Mouse (Mus musculus) ES-E14 (cell line): ENCODE results near the gene Tnrc6c. TPM values are rescaled to one million over a fixed set of nuclear protein-coding genes. Genes with fewer than 3 reads are reported as not detected.

Source experiments
- DNase-seq: peaks from one replicate; pipeline ENCODE4 v3.0.0-alpha.2; 2013; ENCODE audit warnings: low read depth, low spot score
- H3K27ac ChIP-seq: 2 replicates; pipeline ENCODE4 v1.5.1; 2012; ENCODE audit warnings: low read depth, mild to moderate bottlenecking, low read length, moderate library complexity, mixed read lengths; ENCODE audit not compliant: poor library complexity, insufficient read depth, severe bottlenecking
- H3K36me3 ChIP-seq: 2 replicates; pipeline ENCODE4 v1.6.1; 2012; ENCODE audit warnings: mild to moderate bottlenecking, low read length, moderate library complexity, mixed read lengths; ENCODE audit not compliant: control insufficient read depth, poor library complexity, insufficient read depth, severe bottlenecking
- H3K4me1 ChIP-seq, 2 experiments: fragments of 150-350 bp in 1 of 2; sonication (generic) in 1 of 2; 2 replicates each; pipeline ENCODE4 v1.6.1; 2012; ENCODE audit warnings: low read length in 2 of 2, mild to moderate bottlenecking in 1 of 2, mixed read lengths in 1 of 2; ENCODE audit not compliant: control insufficient read depth in 2 of 2, insufficient read depth in 2 of 2, poor library complexity in 1 of 2
- H3K4me3 ChIP-seq, 2 experiments: fragments of 150-350 bp in 1 of 2; sonication (generic) in 1 of 2; 2 replicates each; pipeline ENCODE4 v1.5.1; 2012; ENCODE audit warnings: low read length in 2 of 2, low read depth in 1 of 2, mild to moderate bottlenecking in 1 of 2, mixed read lengths in 1 of 2; ENCODE audit not compliant: insufficient read depth in 1 of 2, poor library complexity in 1 of 2, severe bottlenecking in 1 of 2
- H3K9ac ChIP-seq: 2 replicates; pipeline ENCODE4 v1.6.1; 2012; ENCODE audit warnings: low read depth, mild to moderate bottlenecking, low read length, mixed read lengths; ENCODE audit not compliant: poor library complexity, insufficient read depth, severe bottlenecking
- H3K9me3 ChIP-seq: fragments of 150-350 bp; sonication (generic); 2 replicates; pipeline ENCODE4 v1.6.1; 2012; ENCODE audit warnings: low read depth, mild to moderate bottlenecking, low read length; ENCODE audit not compliant: control insufficient read depth, insufficient read depth
- CHD2 ChIP-seq: IDR thresholded peaks from 2 replicates; pipeline ENCODE4 v1.6.1; 2014; ENCODE audit warnings: mild to moderate bottlenecking, low read depth, low read length, inconsistent platforms
- HCFC1 ChIP-seq: IDR thresholded peaks from 2 replicates; pipeline ENCODE4 v1.6.1; 2012; ENCODE audit warnings: low read length, inconsistent platforms, borderline replicate concordance; ENCODE audit not compliant: insufficient read depth
- MAFK ChIP-seq: IDR thresholded peaks from 2 replicates; pipeline ENCODE4 v1.6.1; 2014; ENCODE audit warnings: mild to moderate bottlenecking, low read depth, low read length, inconsistent platforms; ENCODE audit not compliant: insufficient read depth
- ZC3H11A ChIP-seq: IDR thresholded peaks from 2 replicates; pipeline ENCODE4 v1.6.1; 2012; ENCODE audit warnings: low read depth, mild to moderate bottlenecking, inconsistent platforms, low read length, borderline replicate concordance
- ZNF384 ChIP-seq: IDR thresholded peaks from 2 replicates; pipeline ENCODE4 v1.6.1; 2012; ENCODE audit warnings: low read depth, low read length, inconsistent platforms
- in situ Hi-C, 2 experiments: fragments of 600-800 bp; cut with MboI; formaldehyde crosslinking; loops; one replicate each; pipeline ENCODE4 v1.15.1; 2025; ENCODE audit warnings: low sequenced_read_pairs in 2 of 2, inconsistent platforms in 1 of 2; ENCODE audit not compliant: unreplicated experiment in 2 of 2
- total RNA-seq: library from RNA; depleted of rRNA; stranded (reverse); fragments of 300-350 nt; gene quantifications from 2 replicates; pipeline ENCODE4 v1.2.3, GENCODE M21; 2012

Gene Tnrc6c
- total RNA-seq, 1 experiment, result 21.5 TPM

- TF ChIP-seq ZNF384, result no peak
- TF ChIP-seq HCFC1, result no peak
- no peak for TF ChIP-seq CHD2
- no peak for TF ChIP-seq MAFK
- TF ChIP-seq ZC3H11A, result no peak
These were observed 101.8 kb downstream of the Tnrc6c start for GRCm38 (mm10) chr11:117755891-117756290.

GRCm38 (mm10) chr11:117759267-117759666 is 105.2 kb downstream of the Tnrc6c start:
- H3K9me3 ChIP-seq, result no peaks in the 10 kb centered on the region
- DNase-seq, result no peak
- peaks cover 33% of the 10 kb centered on the region for H3K36me3 ChIP-seq
- H3K4me1 ChIP-seq, result peaks cover 3 to 9% of the 10 kb centered on the region in 2 experiments; a peak in 1 of 4 replicates
- no peak overlapping the region for H3K27ac ChIP-seq
- in situ Hi-C loops, result no loop called here
- no peak overlapping the region for H3K9ac ChIP-seq
- no peak overlapping the region for H3K4me3 ChIP-seq
- TF ChIP-seq ZNF384, result no peak
- no peak for TF ChIP-seq HCFC1
- TF ChIP-seq MAFK, result no peak
- no peak for TF ChIP-seq CHD2
- no peak for TF ChIP-seq ZC3H11A

More at GRCm38 (mm10) chr11:117755891-117756290, 101.8 kb downstream of the Tnrc6c start:
- Histone ChIP-seq H3K27ac (no peak overlapping the region), H3K4me1 (peaks cover 0 to 7% of the 10 kb centered on the region in 2 experiments; a peak in 1 of 4 replicates), H3K36me3 (peaks cover 40% of the 10 kb centered on the region), H3K9me3 (no peaks in the 10 kb centered on the region), H3K9ac (no peak overlapping the region), H3K4me3 (no peak overlapping the region)
- in situ Hi-C loops, result no loop called here
- no peak for DNase-seq

- H3K4me1 ChIP-seq, result peaks cover 3 to 17% of the 10 kb centered on the region in 2 experiments; a peak in 2 of 4 replicates
- peak overlapping the region; percentile 22 to 24; a peak in 2 of 4 replicates for H3K4me3 ChIP-seq
- no peak overlapping the region for H3K27ac ChIP-seq
- peaks cover 33% of the 10 kb centered on the region for H3K36me3 ChIP-seq
- no peak for DNase-seq
- TF ChIP-seq ZNF384 (no peak), CHD2 (no peak), MAFK (no peak), ZC3H11A (no peak), HCFC1 (no peak)
- no peak overlapping the region for H3K9ac ChIP-seq
- in situ Hi-C loops, result no loop called here
- no peaks in the 10 kb centered on the region for H3K9me3 ChIP-seq
These were observed 106.5 kb downstream of the Tnrc6c start for GRCm38 (mm10) chr11:117760374-117761119.

GRCm38 (mm10) chr11:117761801-117762200 is 107.7 kb downstream of the Tnrc6c start:
- Histone ChIP-seq H3K9me3 (no peaks in the 10 kb centered on the region), H3K4me3 (no peak overlapping the region), H3K36me3 (peaks cover 38% of the 10 kb centered on the region), H3K27ac (no peak overlapping the region), H3K9ac (no peak overlapping the region), H3K4me1 (peaks cover 3 to 19% of the 10 kb centered on the region in 2 experiments; a peak in 2 of 4 replicates)
- TF ChIP-seq MAFK (no peak), ZC3H11A (no peak), CHD2 (no peak), ZNF384 (no peak), HCFC1 (no peak)
- in situ Hi-C loops, result no loop called here
- no peak for DNase-seq
